Mouse (Mus musculus) midbrain, postnatal 0 days (tissue): Measurements from ENCODE around the gene Dnah17. TPM values are rescaled to one million over a fixed set of nuclear protein-coding genes. Genes with fewer than 3 reads are reported as not detected.

Experiments used
- ATAC-seq: fragments of 200-750 bp; cut with Nextera tagmentation; 2 replicates; pipeline ENCODE4 v1.8.0; 2017; ENCODE audit warnings: moderate number of reproducible peaks, mild to moderate bottlenecking, moderate TSS enrichment, moderate library complexity; ENCODE audit not compliant: low FRiP score
- DNase-seq: peaks from one replicate; pipeline ENCODE4 v3.0.0-alpha.2; 2015; ENCODE audit warnings: low spot score
- H3K27ac ChIP-seq: fragments of 300-500 bp; sonication (generic); 2 replicates; pipeline ENCODE4 v1.5.1; 2014; ENCODE audit warnings: low read depth, mild to moderate bottlenecking, low read length, mixed read lengths
- H3K27me3 ChIP-seq: fragments of 300-500 bp; sonication (generic); 2 replicates; pipeline ENCODE4 v1.6.1; 2014; ENCODE audit warnings: low read length, control low read depth, mixed read lengths; ENCODE audit not compliant: insufficient read depth
- H3K36me3 ChIP-seq: fragments of 300-500 bp; sonication (generic); 2 replicates; pipeline ENCODE4 v1.6.1; 2014; ENCODE audit warnings: low read length, control low read depth, mixed read lengths; ENCODE audit not compliant: insufficient read depth
- H3K4me1 ChIP-seq: fragments of 300-500 bp; sonication (generic); 2 replicates; pipeline ENCODE4 v1.6.1; 2014; ENCODE audit warnings: mild to moderate bottlenecking, control low read depth, antibody characterized with exemption, low read length, mixed read lengths; ENCODE audit not compliant: insufficient read depth
- H3K4me2 ChIP-seq: fragments of 300-500 bp; sonication (generic); 2 replicates; pipeline ENCODE4 v1.6.1; 2014; ENCODE audit warnings: low read depth, mild to moderate bottlenecking, low read length, mixed read lengths; ENCODE audit not compliant: poor library complexity, severe bottlenecking
- H3K4me3 ChIP-seq: fragments of 300-500 bp; sonication (generic); 2 replicates; pipeline ENCODE4 v1.5.1; 2014; ENCODE audit warnings: low read depth, mild to moderate bottlenecking, low read length, moderate library complexity
- H3K9ac ChIP-seq: fragments of 300-500 bp; sonication (generic); replicated peaks from 2 replicates; pipeline ENCODE4 v1.6.1; 2014; ENCODE audit warnings: mild to moderate bottlenecking, low read length, moderate library complexity, mixed read lengths; ENCODE audit not compliant: poor library complexity, severe bottlenecking
- H3K9me3 ChIP-seq: fragments of 300-500 bp; sonication (generic); 2 replicates; pipeline ENCODE4 v1.6.1; 2016; ENCODE audit warnings: low read length, control low read depth
- CTCF ChIP-seq: IDR thresholded peaks from 2 replicates; pipeline ENCODE4 v1.5.1; 2016; ENCODE audit warnings: antibody characterized with exemption, mild to moderate bottlenecking
- WGBS: fragments of 180-500 bp; shearing (Covaris S2); extraction: QIAGEN DNeasy Blood & Tissue Kit; methylation state at CpG from one replicate; pipeline ENCODE4 v1.1.7; 2014; 5-methylcytosine and 5-hydroxymethylcytosine counted together
- polyA plus RNA-seq: library from polyadenylated mRNA; unstranded; fragments of >200 nt; fragmentation: Nextera tagmentation; extraction: Ambion mirVana; gene quantifications from 2 replicates; pipeline ENCODE4 v1.2.1, GENCODE M21; 2015
- total RNA-seq: library from RNA; depleted of rRNA; stranded (reverse); fragments of >200 nt; gene quantifications from 2 replicates; pipeline ENCODE4 v1.2.3, GENCODE M21; 2014

Gene Dnah17
- total and polyA plus RNA-seq, 2 experiments from 2014 or later, result 0.05 to 0.20 TPM

- Histone ChIP-seq H3K27me3 (no peaks in the 10 kb centered on the region), H3K4me3 (no peak overlapping the region), H3K27ac (no peak overlapping the region), H3K9me3 (no peaks in the 10 kb centered on the region), H3K9ac (no peak overlapping the region), H3K36me3 (no peaks in the 10 kb centered on the region), H3K4me1 (no peaks in the 10 kb centered on the region), H3K4me2 (no peak overlapping the region)
- ATAC-seq, result no peak
- TF ChIP-seq CTCF, result no peak
- no peak for DNase-seq
- WGBS, result 67% methylated on average over 8 of the region's 8 CpGs
These were observed 62.8 kb downstream of the Dnah17 start for GRCm38 (mm10) chr11:118067588-118067987.

GRCm38 (mm10) chr11:118060038-118060437 lies 70.4 kb downstream of the Dnah17 start:
- no peaks in the 10 kb centered on the region for H3K36me3 ChIP-seq
- no peaks in the 10 kb centered on the region for H3K4me1 ChIP-seq
- H3K9me3 ChIP-seq, result no peaks in the 10 kb centered on the region
- DNase-seq (no peak), ATAC-seq (no peak)
- no peak overlapping the region for H3K27ac ChIP-seq
- H3K27me3 ChIP-seq, result no peaks in the 10 kb centered on the region
- WGBS, result 82% methylated on average over 14 of the region's 14 CpGs
- H3K4me3 ChIP-seq, result no peak overlapping the region
- TF ChIP-seq CTCF, result no peak
- no peak overlapping the region for H3K4me2 ChIP-seq
- H3K9ac ChIP-seq, result no peak overlapping the region

- Histone ChIP-seq H3K9ac (no peak overlapping the region), H3K4me2 (no peak overlapping the region)
- 51% methylated on average over 10 of the region's 10 CpGs for WGBS
These were observed 71.6 kb downstream of the Dnah17 start for GRCm38 (mm10) chr11:118058872-118059271.

GRCm38 (mm10) chr11:118058367-118058766 lies 72.1 kb downstream of the Dnah17 start:
- H3K4me3 ChIP-seq, result no peak overlapping the region
- WGBS, result 72% methylated on average over 11 of the region's 12 CpGs
- DNase-seq (no peak), ATAC-seq (no peak)
- H3K9ac ChIP-seq, result no peak overlapping the region
- H3K9me3 ChIP-seq, result no peaks in the 10 kb centered on the region
- TF ChIP-seq CTCF, result no peak
- H3K36me3 ChIP-seq, result no peaks in the 10 kb centered on the region
- H3K4me2 ChIP-seq, result no peak overlapping the region
- no peaks in the 10 kb centered on the region for H3K4me1 ChIP-seq
- no peaks in the 10 kb centered on the region for H3K27me3 ChIP-seq
- no peak overlapping the region for H3K27ac ChIP-seq

More at GRCm38 (mm10) chr11:118058872-118059271, 71.6 kb downstream of the Dnah17 start:
- Histone ChIP-seq H3K36me3 (no peaks in the 10 kb centered on the region), H3K9me3 (no peaks in the 10 kb centered on the region), H3K4me3 (no peak overlapping the region), H3K4me1 (no peaks in the 10 kb centered on the region), H3K27ac (no peak overlapping the region), H3K27me3 (no peaks in the 10 kb centered on the region)
- DNase-seq (peak; percentile 26), ATAC-seq (no peak)
- peak; percentile 27 for TF ChIP-seq CTCF

- WGBS, result 83% methylated on average over 16 of the region's 16 CpGs
- no peak for TF ChIP-seq CTCF
- peaks cover 3% of the 10 kb centered on the region; the same call in 1 of the 2 replicates for H3K36me3 ChIP-seq
These were observed 80.3 kb downstream of the Dnah17 start for GRCm38 (mm10) chr11:118050174-118050573.

GRCm38 (mm10) chr11:118049641-118050040 lies 80.8 kb downstream of the Dnah17 start:
- Histone ChIP-seq H3K36me3 (peaks cover 3% of the 10 kb centered on the region; the same call in 1 of the 2 replicates), H3K9ac (no peak overlapping the region), H3K27me3 (no peaks in the 10 kb centered on the region), H3K9me3 (no peaks in the 10 kb centered on the region), H3K4me3 (no peak overlapping the region), H3K4me2 (no peak overlapping the region), H3K27ac (no peak overlapping the region), H3K4me1 (no peaks in the 10 kb centered on the region)
- peak; percentile 14 for DNase-seq
- no peak for ATAC-seq
- 44% methylated on average over 8 of the region's 8 CpGs for WGBS
- TF ChIP-seq CTCF, result no peak

More at GRCm38 (mm10) chr11:118050174-118050573, 80.3 kb downstream of the Dnah17 start:
- Histone ChIP-seq H3K27ac (no peak overlapping the region), H3K27me3 (no peaks in the 10 kb centered on the region), H3K9me3 (no peaks in the 10 kb centered on the region), H3K4me3 (no peak overlapping the region), H3K9ac (no peak overlapping the region), H3K4me2 (no peak overlapping the region), H3K4me1 (no peaks in the 10 kb centered on the region)
- ATAC-seq (no peak), DNase-seq (no peak)
